Mouse (Mus musculus) thymus, postnatal 36 days (tissue): Measurements from ENCODE around the gene Rorc.

Experiments used
- DNase-seq, 2 experiments: peaks; one replicate each; pipeline ENCODE4 v3.0.0; 2022; ENCODE audit warnings: mixed read lengths in 2 of 2

Rorc gene

DNA sequence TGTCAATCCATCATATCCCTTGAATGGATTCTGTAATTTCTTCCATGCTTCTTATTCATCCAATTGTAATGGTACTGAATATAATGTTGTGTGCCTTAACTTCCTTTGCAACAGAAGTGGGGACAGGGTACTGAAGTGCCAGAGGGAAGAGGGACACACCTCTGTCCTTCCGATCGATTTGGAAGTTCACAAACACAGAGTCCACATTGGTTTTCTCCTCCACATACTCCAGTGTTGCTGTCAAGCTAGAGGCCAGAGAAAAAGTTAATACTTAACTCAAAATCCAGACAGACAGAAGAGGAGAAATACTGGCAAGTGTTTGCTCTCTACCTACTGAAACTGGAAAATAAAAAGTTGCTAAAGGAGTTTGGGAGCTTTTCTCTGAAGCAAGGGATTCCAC is 61.7 kb downstream of the Rorc start:
- DNase-seq = no peak

- no peak for DNase-seq
Measured at GRCm38 (mm10) chr3:94436420-94436819, 63.8 kb downstream of the Rorc start.

DNA sequence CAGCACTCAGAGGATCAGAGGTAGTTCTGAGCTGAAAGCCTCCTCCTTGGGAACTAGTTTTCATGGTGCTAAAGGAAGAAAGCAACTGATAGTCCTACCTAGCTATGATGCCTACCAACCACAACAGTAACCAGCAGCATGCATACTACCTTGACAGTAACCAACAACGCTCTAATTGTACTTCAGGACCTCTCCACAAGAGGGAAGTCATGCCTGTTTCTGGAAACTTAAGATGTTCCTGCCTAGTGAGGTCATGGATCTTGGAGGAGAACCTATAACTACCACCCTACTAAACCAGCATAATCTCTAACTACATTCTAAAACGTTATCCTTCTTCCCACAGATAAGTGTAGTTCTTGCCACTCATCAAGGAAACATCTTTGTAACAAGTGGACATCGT is 68.6 kb downstream of the Rorc start:
- DNase-seq = no peak

DNA sequence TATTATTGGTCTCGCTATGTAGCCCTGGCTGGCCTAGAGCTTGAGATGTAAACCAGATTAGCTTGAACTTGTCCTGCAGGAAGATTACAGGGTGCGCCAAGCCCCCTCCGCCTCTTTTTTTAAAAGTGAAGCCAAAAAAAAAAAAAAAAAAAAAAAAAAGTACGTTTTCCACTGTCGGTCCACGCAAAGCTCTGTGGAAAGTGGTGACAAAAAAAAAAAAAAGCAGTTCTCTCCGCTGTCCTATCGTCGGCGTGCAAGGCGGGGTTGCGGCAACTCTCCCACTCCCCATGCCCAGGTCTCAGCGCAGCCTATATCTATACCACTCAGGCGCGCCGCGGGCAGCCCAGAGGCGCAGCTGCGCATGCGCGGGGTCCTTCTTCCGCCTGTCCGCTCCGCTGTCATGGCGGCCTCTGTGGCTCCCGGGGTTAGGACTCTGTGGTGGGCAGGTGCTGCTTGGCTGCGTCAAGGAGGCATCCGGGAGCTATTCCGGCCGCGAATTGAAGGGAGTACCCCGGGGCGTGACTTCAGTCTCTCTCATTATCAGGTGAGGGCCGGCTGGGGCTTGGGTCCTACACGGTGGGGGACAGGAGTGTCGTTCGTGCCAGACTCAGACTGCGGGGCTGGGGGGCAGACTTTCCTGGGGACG is 70.5 kb downstream of the Rorc start, which contains the start of gene Mrpl9:
Gene Mrpl9 (plus strand): TSS at position 368 of the 646 bp plus-strand sequence.
- peak; percentile 96 for DNase-seq

- no peak for DNase-seq
Measured at GRCm38 (mm10) chr3:94443597-94443964, 71.0 kb downstream of the Rorc start, which contains the start of gene Oaz3. Gene Oaz3 (minus strand): TSS chr3:94443915.
